Mouse (Mus musculus) kidney, adult 18-20 months (tissue): Measurements from ENCODE around the gene Nup160.

Experiments
- DNase-seq: peaks from one replicate; pipeline ENCODE4 v3.0.0; 2021

The Nup160 gene

DNA sequence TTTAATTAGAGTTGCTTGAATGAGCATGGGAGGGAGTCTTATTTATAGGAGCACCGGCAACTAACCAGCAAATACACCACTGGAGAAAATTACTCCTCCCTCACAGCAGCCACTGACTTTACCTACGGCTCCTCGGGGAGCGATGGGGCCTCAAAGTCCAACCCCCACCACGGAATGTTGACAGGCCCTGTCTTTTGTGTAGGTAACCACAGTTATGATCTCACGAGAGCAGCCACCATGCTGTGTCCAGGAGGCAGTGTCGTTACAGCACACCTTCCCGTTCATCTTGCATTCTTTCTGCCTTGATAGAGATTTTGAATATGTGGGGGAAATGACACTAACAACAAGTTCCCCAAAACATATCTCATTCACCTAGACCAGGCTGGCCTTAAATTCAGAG lies at the start of gene Nup160:
Nup160 (plus strand) TSS at position 209 of the 400 bp plus-strand sequence.
- DNase-seq = no peak

- DNase-seq = no peak
These were observed 48.8 kb upstream of the Nup160 start for GRCm38 (mm10) chr2:90628261-90628660.

- no peak for DNase-seq
These were observed 47.5 kb upstream of the Nup160 start for GRCm38 (mm10) chr2:90629552-90629951.

DNA sequence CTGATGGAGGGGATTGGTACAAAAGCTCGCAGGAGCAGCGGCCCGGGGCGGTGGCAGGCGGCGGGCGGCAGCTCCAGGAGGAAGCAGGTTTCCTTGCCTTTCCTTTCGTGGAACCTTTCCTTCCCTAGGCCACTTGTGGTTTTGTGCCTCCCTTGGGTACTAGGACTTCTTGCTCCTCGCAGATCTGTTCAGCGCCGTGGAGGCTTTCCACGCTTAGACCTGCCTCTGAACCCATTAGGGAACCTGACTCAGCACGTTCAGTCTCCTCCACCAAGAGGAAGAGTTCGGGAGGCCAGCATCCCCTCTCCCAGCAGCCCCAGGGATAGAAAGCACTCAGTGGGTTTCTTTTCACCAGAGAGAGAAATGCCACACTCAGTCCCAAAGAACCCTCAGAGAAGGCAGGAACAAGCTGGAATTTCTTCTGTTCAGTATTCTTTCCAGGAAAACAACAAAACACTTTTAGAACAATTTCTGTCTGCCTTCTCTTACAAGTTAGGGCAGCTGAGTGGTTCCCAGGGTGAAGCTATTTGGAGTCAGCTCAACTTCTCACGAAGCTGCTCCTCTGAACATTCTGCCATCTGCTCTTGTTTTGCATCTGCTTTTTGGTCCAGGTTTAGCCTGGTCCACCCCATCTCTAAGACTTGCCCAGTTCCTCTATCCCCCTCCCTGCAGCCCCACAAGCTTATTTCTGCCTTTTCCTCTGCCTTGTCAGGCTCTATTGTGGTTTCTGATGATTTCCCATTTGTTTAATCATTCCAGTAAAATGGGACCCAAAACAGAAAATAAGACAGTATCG lies 44.9 kb upstream of the Nup160 start:
- no peak for DNase-seq

GRCm38 (mm10) chr2:90634671-90635070 lies 42.3 kb upstream of the Nup160 start:
- DNase-seq = no peak

- DNase-seq = no peak
These were observed 41.8 kb upstream of the Nup160 start for GRCm38 (mm10) chr2:90635085-90635723.

GRCm38 (mm10) chr2:90636853-90637252 lies 40.2 kb upstream of the Nup160 start:
- no peak for DNase-seq

DNA sequence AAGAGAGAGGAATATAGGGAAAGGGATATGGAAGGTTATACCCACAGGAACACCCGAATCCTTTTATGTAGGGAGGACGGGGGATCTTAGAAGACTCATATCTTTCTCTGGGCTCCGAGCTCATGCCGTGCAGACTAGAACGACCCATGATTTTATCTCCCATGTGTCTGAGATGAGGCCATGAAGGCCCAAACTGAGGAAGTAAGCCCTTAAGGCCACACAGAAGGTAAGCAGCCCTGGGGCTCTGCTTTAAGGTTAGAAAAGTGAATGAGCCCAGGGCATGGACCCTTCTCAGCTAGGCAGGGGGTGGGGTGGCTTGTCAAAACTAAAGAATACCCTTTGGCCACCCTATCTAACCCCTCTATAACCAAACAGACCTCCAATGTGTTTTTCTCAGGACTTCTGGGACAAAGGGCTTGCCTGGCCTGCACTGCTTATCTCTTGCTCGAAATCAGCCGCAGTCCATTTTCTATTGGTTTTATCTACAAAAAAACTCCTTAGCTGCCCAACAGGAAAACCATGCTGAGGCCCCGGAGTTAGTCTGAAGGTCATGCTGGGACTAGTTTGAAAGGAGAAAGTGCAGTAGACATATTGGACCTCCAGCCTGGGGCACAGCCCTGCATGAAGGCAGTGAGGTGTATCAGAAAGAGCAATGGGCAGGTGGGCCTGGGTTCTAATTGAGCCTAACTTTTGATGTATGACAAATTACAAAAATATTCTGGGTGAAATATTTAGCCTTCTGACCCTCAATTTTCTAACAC lies 37.8 kb upstream of the Nup160 start:
- DNase-seq = no peak

- DNase-seq = peak; percentile 12
These were observed 37.0 kb upstream of the Nup160 start for GRCm38 (mm10) chr2:90639747-90640699.

DNA sequence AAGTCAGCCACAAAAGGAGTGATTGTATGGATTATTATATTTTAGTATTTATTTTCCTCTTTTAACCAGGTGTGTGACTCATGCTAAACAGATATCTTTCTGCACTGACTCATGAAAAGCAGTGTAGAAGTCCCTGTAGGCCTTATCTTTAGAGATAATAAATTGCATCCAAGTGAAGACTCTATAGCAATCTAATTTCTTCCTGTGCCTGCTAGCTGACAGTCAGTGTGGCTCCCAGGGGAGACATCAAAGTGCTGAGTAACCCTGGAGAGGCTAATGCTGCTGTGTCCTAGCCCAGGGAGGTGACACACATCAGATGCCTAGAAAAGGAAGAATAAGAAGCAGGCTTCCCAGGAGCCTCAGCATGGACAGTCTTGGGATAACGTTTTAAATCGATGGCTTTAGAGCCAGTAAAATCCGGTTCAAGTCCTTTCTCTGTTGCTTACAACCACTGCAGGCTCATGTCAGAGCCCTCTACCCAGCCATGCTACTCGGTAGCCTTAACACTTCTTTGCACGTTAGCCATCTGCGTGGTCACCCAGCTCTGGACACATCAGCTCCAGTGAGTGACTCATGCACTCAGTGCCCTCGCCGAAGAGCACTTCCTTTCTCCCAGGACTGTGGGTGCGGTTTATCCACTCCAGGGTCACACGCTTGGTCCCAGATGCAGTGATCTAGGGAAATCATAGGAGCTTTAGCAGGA lies 35.9 kb upstream of the Nup160 start:
- DNase-seq = no peak

- DNase-seq = no peak
These were observed 35.3 kb upstream of the Nup160 start for GRCm38 (mm10) chr2:90641710-90642039.

GRCm38 (mm10) chr2:90647084-90647483 lies 29.9 kb upstream of the Nup160 start:
- DNase-seq = no peak

DNA sequence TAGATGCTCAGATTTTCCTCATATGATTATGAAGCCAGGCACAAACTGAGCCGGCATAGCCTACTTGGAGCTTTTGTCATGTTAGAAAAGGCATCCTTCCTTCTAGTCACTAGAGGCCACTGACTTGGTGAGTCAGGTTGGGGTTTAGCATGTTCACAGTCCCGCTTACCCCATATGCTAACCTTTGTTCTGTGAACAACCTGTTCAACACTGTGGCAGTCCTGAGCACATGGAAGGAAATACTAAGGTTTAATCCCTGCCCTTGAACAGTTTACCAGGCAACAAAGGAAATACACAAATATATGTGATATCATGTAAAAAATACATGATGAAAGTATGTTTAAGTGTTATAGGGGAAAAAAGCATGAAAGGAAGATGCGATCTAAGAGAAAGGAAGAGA lies 27.6 kb upstream of the Nup160 start:
- DNase-seq = no peak

DNA sequence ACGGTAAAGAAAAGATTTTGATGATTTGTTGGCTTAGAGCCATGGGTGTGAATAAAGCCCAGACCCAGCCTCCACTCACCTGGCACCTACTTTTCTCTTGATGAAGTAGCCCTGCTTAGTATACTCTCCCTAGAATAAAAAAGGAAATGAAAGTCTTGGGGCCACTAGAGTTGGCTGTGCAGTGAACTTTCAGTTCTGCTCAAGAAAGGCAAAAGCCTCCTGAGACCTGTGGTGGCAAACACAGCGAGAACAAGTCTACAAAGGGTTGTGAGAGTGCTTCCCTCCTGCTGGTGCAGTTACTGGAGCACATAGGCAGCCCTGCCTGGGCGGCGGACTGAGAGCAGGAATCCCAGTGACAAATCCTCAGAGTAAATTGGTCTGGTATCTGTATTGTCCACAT lies 27.1 kb upstream of the Nup160 start:
- no peak for DNase-seq

- no peak for DNase-seq
These were observed 24.9 kb upstream of the Nup160 start for GRCm38 (mm10) chr2:90652101-90652500.

GRCm38 (mm10) chr2:90652993-90653392 lies 24.0 kb upstream of the Nup160 start:
- DNase-seq = no peak

DNA sequence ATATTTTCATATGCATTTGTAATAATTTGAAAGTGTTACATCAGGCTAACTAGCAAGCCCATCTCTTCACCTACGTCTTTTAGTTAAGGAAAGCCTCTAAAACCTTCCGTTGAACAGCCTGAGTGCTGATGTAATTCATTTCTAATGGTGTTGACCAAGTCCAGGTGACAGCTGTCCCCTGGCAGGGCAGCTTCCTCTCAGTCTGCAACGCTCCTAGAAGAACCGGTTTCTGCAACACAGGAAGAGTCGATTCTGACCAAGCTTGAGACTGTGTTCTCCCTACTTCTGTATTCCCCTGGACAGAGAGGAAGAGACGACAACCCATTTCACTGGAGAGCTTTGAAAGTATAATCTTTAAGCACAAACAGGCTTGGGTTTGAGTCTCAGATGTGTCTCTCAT lies 21.6 kb upstream of the Nup160 start:
- no peak for DNase-seq

- no peak for DNase-seq
These were observed 18.4 kb upstream of the Nup160 start for GRCm38 (mm10) chr2:90658613-90659012.

DNA sequence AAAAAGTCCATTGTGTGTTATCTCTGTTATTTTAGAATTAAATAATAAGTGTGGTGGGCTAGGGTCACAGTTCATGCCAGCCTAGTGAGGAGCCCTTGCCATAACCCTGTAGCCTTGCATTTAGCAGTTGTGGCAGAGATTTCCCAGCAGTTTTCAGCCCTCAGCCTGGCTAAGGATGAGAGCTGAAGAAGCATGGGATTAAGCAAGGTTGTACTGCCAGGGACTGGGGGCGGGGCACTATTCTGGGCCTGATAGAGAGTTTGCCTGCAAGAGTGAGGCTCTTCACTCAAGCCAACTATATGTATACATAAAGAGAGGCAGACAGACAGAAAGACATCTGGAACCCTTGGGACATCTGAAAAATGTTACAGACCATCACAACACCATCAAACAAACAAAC lies 18.0 kb upstream of the Nup160 start:
- no peak for DNase-seq

DNA sequence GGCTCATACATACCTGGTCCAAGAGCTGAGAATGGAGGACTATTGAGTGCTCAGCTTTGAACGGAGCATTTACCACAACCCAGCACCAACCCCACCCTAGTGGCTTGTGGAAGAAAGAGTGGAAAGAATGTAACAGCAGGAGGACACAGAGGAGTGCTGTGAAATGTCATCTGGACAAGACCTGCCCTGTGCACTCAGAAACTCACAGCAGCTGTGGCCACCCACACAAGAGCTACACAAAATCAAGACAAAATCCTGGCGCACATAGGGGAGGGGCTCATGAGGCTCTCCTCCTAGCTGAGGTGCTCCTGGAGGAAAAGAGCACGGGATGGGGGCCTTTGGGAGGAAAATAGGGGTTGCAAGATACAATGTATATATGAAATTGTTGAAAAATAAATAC lies 17.4 kb upstream of the Nup160 start:
- DNase-seq = no peak

DNA sequence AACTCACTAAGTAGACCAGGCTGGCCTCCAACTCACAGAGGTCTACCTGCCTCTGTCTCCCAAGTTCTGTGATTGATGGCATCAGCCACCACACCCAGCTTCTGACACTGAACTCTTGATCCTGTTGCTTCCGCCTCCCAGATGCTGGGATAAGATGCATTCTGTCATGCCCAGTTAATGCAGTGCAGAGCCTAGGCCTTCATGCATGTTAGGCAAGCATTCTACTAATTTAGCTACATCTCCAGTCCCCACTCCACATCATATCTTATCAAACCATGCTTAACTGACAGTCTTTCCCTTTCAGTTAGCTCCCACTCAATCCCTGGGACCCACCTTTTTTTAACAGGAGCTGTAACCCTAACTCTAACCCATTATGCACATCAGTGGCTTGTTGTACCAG lies 16.1 kb upstream of the Nup160 start:
- DNase-seq = no peak

- DNase-seq = peak; percentile 19
These were observed 15.6 kb upstream of the Nup160 start for GRCm38 (mm10) chr2:90661426-90661825.
